Mouse (Mus musculus): Measurements from ENCODE around the gene Obp2a.

DNA sequence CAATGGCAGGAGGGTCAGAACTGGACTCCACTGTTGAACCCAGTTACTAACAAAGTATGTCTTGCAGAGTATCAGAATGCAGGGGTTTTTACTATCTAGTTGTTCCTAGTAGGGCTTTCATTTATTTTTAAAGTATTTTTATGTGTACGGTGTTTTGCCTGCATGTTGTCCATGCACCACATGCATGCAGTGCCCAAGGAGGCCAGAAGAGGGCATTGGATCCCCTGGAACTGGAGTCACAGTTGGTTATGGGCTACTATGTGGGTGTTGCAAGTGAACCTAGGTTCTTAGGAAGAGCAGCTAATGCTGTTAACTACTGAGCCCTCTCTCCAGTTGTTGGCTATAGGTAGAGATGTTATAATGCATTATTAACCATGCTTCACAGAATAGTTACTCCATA, 36.3 kb upstream of the Obp2a start:
- TF ChIP-seq POLR2A (IDR thresholded peaks at IDR 0.05; ENCODE audit: low read depth, low read length) (no peak), CTCF (IDR thresholded peaks at IDR 0.05; ENCODE audit: borderline replicate concordance, insufficient read depth, low read length) (peak; percentile 52; the same call in 1 of the 2 replicates)

Data from embryonic fibroblast, embryonic 13.5 days (primary cell).